In the genomic region with DNA sequence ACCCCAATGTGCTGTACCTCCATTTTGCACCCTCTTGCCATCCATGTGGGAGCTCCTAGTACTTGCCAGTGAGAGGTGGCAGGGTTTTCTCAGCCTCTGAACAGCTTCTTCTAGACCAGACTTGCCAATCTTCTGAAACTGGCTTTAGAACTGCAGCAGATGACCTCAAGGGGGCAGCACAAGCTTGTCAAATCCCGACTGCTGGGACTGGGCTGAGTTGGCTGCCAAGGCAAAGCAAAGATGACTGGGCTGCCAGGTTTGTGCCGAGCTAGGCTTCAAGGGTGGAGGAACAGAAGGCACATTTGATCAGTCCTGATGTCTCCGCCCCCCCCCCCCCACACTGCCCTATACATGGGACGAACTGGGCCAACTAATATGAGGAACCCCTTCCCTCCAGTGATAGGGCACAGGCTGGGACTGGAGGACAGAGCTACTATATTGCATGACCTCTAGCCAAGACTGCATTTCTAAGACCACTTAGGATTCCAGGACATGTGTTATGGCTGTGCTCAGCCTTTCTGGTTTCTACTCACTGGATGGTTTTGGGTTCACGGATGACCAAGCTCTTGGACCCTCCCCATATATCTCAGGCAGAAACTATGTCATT, we compare ENCODE assay signal across 8 mouse cellular contexts. TPM values are rescaled to one million over a fixed set of nuclear protein-coding genes. Genes with fewer than 3 reads are reported as not detected.
DNase-seq lines count a peak whose midpoint lies in the region; ATAC-seq and TF ChIP-seq lines count a peak whose summit lies in the region.

No protein-coding gene starts in this region.

- ATAC-seq in forebrain, postnatal 0 days, result peak; percentile 85
- ATAC-seq in hindbrain, embryonic 14.5 days (ENCODE audit: low FRiP score), result peak; percentile 79

- peak; percentile 56 for DNase-seq in NIH3T3 (ENCODE audit: low read depth)
- peak; percentile 79 to 84 for DNase-seq in cerebellum, adult 18-20 months
- peak; percentile 88 for DNase-seq in forebrain, postnatal 0 days
- peak; percentile 87 for DNase-seq in hindbrain, embryonic 14.5 days (ENCODE audit: low spot score)
- peak; percentile 82 to 95 for DNase-seq in layer of hippocampus, postnatal 25 days (ENCODE audit: extremely low spot score in 1 of 2, low spot score in 1 of 2)
- DNase-seq in lung, postnatal 36 days, result peak; percentile 89
- peak; percentile 80 for DNase-seq in right cerebral cortex, adult 18-20 months
- peak; percentile 47 for DNase-seq in urinary bladder, postnatal 10 days (ENCODE audit: low spot score)

- no peak overlapping the region for H3K9ac ChIP-seq in forebrain, postnatal 0 days
- no peak overlapping the region for H3K9ac ChIP-seq in hindbrain, embryonic 14.5 days

- H3K36me3 ChIP-seq in forebrain, postnatal 0 days (ENCODE audit: insufficient read depth), result no peaks in the 10 kb centered on the region
- H3K36me3 ChIP-seq in hindbrain, embryonic 14.5 days (replicated peaks; ENCODE audit: control insufficient read depth, insufficient read depth), result no peaks in the 10 kb centered on the region

- H3K4me1 ChIP-seq in forebrain, postnatal 0 days (ENCODE audit: insufficient read depth), result no peaks in the 10 kb centered on the region
- H3K4me1 ChIP-seq in hindbrain, embryonic 14.5 days (replicated peaks; ENCODE audit: control insufficient read depth, insufficient read depth, low read length), result no peaks in the 10 kb centered on the region

- no peaks in the 10 kb centered on the region for H3K9me3 ChIP-seq in forebrain, postnatal 0 days (ENCODE audit: low read length)
- no peaks in the 10 kb centered on the region for H3K9me3 ChIP-seq in hindbrain, embryonic 14.5 days (ENCODE audit: control insufficient read depth, low read length)

- H3K27ac ChIP-seq in forebrain, postnatal 0 days (ENCODE audit: low read depth, low read length), result no peak overlapping the region
- H3K27ac ChIP-seq in hindbrain, embryonic 14.5 days, result no peak overlapping the region

- TF ChIP-seq CTCF in forebrain, postnatal 0 days (IDR thresholded peaks at IDR 0.05; ENCODE audit: low read depth), result peak; percentile 82

- no peak overlapping the region for H3K4me3 ChIP-seq in forebrain, postnatal 0 days (ENCODE audit: low read depth, low read length)
- H3K4me3 ChIP-seq in hindbrain, embryonic 14.5 days (replicated peaks; ENCODE audit: low read length), result no peak overlapping the region

- WGBS in forebrain, postnatal 0 days, result 31% methylated on average over 5 of the region's 5 CpGs
- WGBS in hindbrain, embryonic 14.5 days, result 31% methylated on average over 5 of the region's 5 CpGs

- no peak overlapping the region for H3K4me2 ChIP-seq in forebrain, postnatal 0 days (ENCODE audit: low read depth)
- no peak overlapping the region for H3K4me2 ChIP-seq in hindbrain, embryonic 14.5 days (replicated peaks)

- H3K27me3 ChIP-seq in forebrain, postnatal 0 days (ENCODE audit: insufficient read depth, low read length), result no peaks in the 10 kb centered on the region; the same call in none of the 2 replicates
- no peaks in the 10 kb centered on the region for H3K27me3 ChIP-seq in hindbrain, embryonic 14.5 days (ENCODE audit: control insufficient read depth, insufficient read depth, low read length)

RNA-seq across cellular contexts. Expression of a gene that starts 51.1 kb away (rescaled TPM):
- not detected in 2 replicates for total RNA-seq in forebrain, postnatal 0 days (2014; rRNA removed)
- not detected in 2 replicates for polyA plus RNA-seq in forebrain, postnatal 0 days (2015; fragmentation: Nextera tagmentation; extraction: Ambion mirVana)
- polyA plus RNA-seq in hindbrain, embryonic 14.5 days (2014; fragmentation: Nextera tagmentation; extraction: Ambion mirVana), result 10.7 and 16.5 TPM in 2 replicates
- total RNA-seq in layer of hippocampus, postnatal 25 days (2021), result not detected

RNA-seq across cellular contexts. Expression of a gene that starts 58.4 kb away (rescaled TPM):
- total RNA-seq in forebrain, postnatal 0 days (2014; rRNA removed), result not detected in 2 replicates
- not detected in 2 replicates for polyA plus RNA-seq in forebrain, postnatal 0 days (2015; fragmentation: Nextera tagmentation; extraction: Ambion mirVana)
- polyA plus RNA-seq in hindbrain, embryonic 14.5 days (2014; fragmentation: Nextera tagmentation; extraction: Ambion mirVana), result not detected in 2 replicates
- total RNA-seq in layer of hippocampus, postnatal 25 days (2021), result not detected
